Mouse (Mus musculus) monocyte, adult 2 months (primary cell): ENCODE measurements around the gene Tanc2.

Experiments
- DNase-seq, 2 experiments: peaks; one replicate each; pipeline ENCODE4 v3.0.0; 2022; ENCODE audit warnings: low spot score in 2 of 2, low read depth in 1 of 2

Tanc2 gene

GRCm38 (mm10) chr11:105828175-105828574 lies 238.4 kb downstream of the Tanc2 start:
- DNase-seq, result no peak

DNA sequence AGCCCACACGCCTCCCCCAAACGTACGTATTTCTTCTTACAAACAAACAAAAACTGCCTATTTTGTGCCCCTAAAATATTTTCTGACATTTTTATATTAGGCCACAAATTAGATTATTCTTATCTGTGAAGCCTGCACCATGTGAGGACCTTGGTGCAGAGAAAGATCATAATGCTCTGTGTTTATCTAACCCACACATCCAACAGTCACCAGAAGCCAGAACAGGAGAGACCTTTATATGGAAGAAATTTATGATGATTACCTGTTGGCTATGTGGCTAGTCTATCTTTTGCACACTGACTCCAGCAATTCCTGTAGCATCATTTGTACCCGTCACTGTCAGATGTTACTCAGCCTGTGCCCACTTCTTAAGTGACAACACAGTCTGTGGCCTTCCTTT lies 245.4 kb downstream of the Tanc2 start:
- DNase-seq, result no peak

- DNase-seq, result no peak
These were observed 246.6 kb downstream of the Tanc2 start for GRCm38 (mm10) chr11:105836344-105836891.

DNA sequence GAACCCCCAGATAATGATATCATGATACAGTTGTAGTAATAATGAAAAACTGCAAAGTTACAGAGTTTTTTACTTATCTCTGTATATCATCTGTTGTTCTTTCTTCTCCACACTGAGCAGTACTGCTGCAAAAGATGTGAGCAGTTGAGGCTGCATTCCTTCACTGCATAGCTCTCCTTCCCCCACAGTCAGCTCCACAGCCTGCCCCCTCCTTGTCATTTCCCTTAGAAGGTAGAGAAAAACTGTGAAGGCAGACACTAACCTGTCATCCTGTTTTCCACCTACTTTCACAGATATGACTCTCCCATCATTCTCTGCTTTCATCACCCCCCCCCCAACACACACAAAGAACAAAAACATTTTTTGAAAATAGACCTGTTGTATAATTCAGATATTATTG lies 248.2 kb downstream of the Tanc2 start:
- DNase-seq, result no peak

- no peak for DNase-seq
These were observed 256.1 kb downstream of the Tanc2 start for GRCm38 (mm10) chr11:105845901-105846300.

DNA sequence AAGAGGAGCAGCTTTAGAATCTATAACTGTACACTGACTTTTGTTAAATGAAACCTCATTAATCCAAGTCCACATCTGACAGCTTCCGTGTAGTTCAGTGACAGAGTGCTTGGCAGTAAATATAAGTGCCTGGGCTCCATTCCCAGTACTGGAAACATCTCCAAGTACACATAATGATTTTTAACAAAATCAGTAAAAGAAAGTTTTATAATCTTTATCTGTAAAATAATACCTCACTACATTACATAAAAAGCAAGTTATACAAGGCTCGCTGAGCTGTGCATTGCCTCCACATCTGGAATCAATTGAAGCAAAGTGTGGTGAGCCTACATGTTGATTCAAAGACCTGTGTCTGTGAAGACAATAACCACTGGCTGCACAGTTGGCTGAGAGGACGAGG lies 265.7 kb downstream of the Tanc2 start:
- DNase-seq, result no peak

DNA sequence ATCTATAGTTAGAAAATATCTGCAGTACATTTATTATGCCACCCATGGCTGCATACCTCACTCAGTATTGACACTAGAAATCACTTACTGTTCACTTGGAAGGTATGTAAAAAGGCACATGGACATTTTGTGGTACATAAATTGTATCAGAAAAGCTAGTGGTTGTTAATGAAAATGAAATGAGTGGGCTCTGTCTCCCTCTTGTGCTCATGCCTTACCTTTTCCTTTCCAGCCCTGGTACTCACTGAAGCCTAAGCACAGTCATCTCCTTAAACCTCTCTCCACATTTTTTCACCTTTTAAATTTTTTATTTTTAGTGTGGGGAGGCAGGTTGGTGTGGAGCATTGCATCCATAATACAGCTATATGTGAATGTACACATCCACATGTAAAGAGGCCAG lies 268.3 kb downstream of the Tanc2 start:
- no peak for DNase-seq

- DNase-seq, result no peak
These were observed 295.8 kb downstream of the Tanc2 start for GRCm38 (mm10) chr11:105885558-105885957.

GRCm38 (mm10) chr11:105887281-105887680 lies 297.5 kb downstream of the Tanc2 start:
- no peak for DNase-seq

DNA sequence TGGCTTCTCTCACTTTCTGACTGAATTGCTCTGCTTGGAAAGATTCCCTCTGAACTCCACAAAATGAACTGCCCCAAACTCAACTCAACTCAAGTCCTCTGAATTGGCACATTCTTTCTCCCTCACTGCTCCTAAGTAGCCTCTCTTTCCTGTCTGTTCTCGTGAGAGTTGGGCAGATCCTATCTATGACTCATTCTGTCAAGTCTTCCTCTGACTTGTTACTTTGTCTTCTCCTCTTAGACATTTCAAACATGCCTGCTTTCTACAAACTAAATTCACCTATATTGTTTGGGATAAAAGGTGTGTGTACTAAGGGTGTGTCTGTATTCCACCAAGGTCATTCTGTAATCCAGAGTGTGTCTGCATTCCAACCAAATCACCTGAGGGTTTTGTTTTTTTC lies 309.4 kb downstream of the Tanc2 start:
- no peak for DNase-seq

GRCm38 (mm10) chr11:105901501-105901900 lies 311.7 kb downstream of the Tanc2 start:
- no peak for DNase-seq

GRCm38 (mm10) chr11:105902956-105903355 lies 313.2 kb downstream of the Tanc2 start:
- DNase-seq, result no peak

GRCm38 (mm10) chr11:105905529-105906213 lies 315.9 kb downstream of the Tanc2 start:
- DNase-seq, result no peak

DNA sequence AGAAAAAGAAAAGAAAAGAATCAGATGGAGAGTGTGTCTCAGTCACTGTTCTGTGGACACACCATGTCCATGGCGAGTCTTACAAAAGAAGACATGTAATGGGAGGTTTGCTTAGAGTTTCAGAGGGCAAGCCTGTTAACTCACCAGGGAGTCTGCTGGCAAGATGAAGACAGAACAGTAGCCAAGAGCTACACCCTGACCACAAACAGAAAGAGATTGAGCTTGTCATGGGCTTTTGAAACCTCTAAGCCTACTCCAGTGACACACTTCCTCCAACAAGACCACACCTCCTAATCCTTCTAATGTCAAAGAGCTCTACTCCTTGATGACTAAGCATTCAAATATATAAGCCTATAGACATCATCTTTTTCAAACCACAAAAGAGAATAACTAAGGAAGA lies 317.6 kb downstream of the Tanc2 start:
- no peak for DNase-seq

- no peak for DNase-seq
These were observed 319.1 kb downstream of the Tanc2 start for GRCm38 (mm10) chr11:105908926-105909325.

DNA sequence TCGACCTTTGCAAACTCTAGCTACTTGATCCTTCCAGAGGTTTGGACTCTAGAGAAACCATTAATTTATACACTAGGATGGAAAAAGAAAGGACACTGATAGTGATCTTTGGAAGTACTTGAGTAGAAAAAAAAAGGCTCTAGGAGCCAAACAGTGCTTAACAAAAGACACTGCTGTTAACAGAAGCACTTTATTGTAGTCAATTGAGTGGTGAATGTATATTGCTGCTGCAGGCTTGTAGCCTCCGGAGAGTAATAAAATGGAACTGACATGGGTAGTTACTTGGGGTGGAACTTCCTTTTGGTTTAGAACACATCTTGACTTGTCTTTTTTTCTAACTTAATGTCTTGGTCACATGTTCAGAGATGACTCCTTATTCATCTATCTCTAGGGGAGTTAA lies 319.8 kb downstream of the Tanc2 start:
- no peak for DNase-seq

DNA sequence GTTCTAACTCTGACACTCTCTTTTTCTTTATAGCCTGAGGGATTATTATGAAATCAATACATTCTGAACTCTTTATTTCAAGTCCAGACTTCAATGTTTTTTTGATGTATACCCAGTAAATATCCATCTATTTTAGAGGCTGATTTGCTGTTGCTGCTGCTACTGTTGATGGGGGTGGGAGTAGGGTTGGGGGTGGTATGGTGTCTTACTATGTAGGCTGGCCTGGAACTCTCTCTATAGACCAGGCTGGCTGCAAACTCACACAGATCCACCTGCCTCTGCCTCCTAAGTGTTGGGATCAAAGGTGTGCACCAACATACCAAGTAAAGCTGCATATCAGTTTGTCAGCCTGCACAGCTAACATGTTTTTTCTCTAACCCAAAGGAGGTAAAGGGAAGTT lies 321.4 kb downstream of the Tanc2 start:
- no peak for DNase-seq

GRCm38 (mm10) chr11:105911592-105912375 lies 322.0 kb downstream of the Tanc2 start:
- peak in 1 of 2 experiments; percentile 34 for DNase-seq

DNA sequence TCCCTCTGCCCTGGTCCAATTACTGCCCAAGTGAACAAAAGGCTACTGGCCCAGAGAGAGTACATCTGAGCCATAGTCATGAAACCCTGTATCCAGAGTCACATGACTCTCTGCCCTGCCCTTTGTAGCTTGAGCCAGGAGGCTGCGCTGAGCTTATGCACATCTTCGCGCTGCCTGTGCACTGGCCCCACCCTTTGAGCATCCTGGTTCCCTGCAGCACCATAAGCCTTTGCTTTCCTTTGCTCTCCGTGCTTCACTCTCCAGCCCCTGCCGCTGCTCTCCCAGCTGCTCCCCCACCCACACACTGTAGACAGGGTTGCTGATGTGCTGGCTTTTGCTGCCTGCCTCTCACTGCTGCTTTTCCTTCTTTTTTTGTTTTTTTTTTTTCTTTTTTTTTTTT lies 323.8 kb downstream of the Tanc2 start:
- DNase-seq, result no peak

- DNase-seq, result no peak
These were observed 330.5 kb downstream of the Tanc2 start for GRCm38 (mm10) chr11:105920098-105920785.

GRCm38 (mm10) chr11:105920836-105921235 lies 331.1 kb downstream of the Tanc2 start:
- no peak for DNase-seq

DNA sequence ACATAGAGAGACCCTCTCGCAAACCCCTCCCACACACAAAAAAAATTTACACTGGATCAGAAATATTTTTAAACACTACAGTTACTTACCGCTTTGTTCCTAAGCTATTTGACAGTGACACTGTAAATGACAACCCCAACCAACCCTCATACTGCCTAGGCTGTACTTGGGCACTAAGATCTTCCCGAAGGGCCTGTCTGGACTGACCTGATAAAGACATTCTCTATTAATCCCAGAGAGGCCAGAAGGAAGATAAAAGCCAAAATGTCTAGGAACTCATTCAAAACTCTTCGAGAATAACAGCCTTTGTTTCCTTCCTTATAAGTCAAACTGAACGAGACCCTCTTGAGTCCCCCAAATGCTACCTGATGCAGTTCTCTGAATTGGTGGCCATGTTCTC lies 331.5 kb downstream of the Tanc2 start:
- DNase-seq, result no peak
